Mouse (Mus musculus): ENCODE data around the gene Nbeal1.
A peak's percentile ranks its signal among the peaks of the same experiment; 100 is the strongest.
"Not testable (repeated sequence)": the region's sequence is repeated elsewhere in the genome, so short reads cannot be mapped to it uniquely, and the experiment has no call there.

The Nbeal1 gene

GRCm38 (mm10) chr1:60179932-60180783 lies at the start of gene Nbeal1:
Nbeal1 (plus strand) TSS chr1:60180599.
- DNase-seq = peak; percentile 95

DNA sequence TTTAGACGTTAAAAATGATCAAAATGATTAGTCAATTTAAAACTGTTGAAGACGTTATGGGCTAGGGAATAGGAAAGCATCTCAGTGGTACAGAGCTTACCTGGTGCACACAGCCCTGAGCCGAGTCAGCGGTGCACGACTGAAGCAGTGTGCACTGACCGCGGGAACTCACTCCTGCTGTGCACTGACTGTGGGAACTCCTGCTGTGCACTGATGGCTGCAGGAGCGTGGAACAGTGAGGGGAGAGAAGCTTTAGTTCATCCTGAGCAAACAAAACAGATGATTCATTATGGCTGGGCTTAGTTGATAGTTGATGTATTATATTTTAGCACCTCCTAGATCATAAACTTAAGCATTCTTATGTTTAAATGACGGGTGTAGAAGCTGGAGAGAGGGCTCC lies 43.1 kb upstream of the Nbeal1 start:
- DNase-seq = no peak

DNA sequence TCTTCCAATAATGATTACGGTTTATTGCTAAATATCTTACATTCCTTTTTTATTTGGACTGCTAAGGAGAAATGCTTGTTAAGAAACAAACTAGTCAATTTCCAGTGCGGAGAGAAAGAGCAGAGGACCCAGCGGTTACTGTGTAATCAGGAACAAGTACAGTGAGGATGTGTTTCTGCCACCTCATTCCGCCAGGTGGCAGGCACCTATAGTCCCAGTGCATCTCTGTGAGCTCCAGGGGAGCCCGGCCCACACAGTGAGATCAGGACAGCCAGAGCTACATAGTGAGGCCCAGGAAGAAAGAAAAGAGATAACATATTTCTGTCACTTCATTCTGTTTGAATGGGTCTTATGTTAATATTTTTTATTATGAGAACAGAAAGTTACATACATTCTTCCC lies 27.7 kb upstream of the Nbeal1 start:
- no peak for DNase-seq

DNA sequence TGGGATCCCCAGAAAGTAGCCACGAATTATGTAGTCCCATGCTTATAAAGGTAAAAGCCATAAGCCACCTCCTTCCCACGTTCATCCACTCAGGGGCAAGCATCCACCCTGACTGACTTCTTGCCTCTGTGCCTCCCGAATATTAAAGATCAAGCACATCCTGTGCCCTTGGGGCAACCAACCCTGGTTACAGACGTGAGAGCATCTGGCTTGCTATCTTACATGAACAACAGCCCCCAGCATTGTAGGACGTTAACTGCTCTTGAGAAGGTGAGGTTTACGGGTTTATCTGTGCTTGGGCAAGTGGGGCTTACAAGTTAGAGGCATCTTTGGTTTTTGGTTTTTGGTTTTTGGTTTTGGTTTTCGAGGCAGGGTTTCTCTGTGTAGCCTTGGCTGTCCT lies 23.7 kb upstream of the Nbeal1 start:
- DNase-seq = no peak

- peak; percentile 66 for DNase-seq
Measured at GRCm38 (mm10) chr1:60158411-60158810, 22.0 kb upstream of the Nbeal1 start.

DNA sequence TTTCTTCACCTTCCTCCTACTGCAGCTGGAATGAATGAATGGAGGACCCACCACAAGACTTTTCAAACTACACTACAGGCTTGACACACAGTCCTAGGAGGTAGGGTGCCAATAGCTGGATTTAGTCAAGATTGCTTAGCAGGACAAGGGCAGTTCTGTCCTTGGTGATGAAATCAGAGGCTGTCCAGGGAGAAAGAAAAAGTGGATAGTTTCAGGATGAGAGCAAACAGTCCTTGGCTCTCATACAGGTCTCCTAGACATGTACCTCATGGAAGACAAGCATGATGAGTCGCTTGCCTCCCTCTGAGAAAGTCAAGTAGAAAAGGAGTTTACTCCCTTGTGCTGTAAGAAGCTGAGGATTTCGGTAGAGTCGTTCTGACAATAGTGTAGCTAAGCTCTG lies 16.7 kb upstream of the Nbeal1 start:
- DNase-seq = no peak

DNA sequence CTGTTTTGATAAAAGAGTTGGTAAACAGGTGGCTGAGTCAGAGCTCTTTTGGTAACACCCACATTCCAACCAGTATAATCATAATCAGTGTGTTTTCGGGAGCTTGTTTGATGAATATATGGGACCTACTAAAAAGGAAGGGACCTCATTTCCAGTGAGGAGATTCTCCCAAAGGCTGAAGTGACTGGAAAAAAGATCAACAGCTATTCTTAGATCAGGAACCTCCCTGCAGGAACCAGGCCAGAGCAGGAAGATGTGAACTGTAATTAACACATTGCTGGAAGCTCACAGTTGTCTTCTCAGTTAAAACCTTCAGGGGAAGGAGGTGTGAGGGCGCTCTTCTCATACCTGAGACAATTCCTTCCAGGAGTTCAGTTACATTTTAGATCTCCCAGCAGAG lies 10.8 kb upstream of the Nbeal1 start:
- DNase-seq = no peak

DNA sequence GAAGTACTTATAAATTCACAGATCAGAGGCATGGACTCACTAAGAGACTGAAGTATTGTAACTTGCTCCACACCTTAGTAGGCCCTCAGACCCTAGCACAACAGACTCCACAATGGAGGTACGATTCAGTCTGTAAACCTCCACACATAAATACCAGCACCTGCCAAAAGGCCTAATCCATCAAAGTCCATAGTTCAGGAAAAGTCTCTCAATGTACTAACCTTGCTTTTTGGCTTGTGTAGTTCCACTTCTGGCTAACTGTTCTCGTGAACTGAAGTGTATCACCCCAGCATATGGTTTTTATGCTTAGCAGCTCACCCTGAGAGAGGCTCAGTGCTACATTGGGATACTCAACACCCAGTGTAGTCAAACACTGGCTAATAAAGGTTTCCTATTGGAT lies 10.1 kb upstream of the Nbeal1 start:
- DNase-seq = no peak

DNA sequence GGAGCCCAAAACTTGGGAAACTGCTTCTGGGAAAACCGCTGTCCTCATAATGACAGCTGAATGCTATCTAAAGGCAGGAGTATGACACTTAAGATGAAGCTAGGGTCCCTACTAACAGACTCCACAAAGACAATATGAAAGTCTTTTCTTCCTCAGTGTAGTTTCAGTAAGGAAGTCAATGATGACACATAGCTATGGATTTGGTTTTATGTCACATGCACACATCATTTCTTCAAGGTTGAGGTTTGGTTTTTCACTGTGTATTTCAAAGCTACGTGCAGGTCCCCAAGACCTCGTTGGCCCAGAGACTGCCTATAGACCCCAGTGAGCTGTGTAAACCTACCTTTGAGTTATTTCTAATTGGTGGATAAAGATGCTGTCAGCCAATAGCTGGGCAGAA lies 7.3 kb upstream of the Nbeal1 start:
- DNase-seq = no peak

DNA sequence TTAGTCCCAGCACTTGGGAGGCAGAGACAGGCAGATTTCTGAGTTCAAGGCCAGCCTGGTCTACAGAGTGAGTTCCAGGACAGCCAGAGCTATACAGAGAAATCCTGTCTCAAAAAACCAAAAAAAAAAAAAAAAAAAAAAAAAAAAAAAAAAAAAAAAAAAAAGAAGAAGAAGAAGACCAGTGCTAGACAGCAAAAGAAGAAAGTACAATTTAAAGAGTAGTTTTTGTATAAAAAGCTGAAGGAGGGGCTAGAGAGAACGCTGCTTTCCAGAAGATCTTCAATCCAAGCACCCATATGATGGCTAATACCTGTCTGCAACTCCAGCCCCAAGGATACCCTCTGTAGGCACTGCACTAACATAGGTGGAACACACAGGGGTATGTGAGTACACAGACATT lies 2.6 kb upstream of the Nbeal1 start:
- DNase-seq = not testable (repeated sequence)

GRCm38 (mm10) chr1:60179376-60179775 lies 1.0 kb upstream of the Nbeal1 start:
- no peak for DNase-seq

DNA sequence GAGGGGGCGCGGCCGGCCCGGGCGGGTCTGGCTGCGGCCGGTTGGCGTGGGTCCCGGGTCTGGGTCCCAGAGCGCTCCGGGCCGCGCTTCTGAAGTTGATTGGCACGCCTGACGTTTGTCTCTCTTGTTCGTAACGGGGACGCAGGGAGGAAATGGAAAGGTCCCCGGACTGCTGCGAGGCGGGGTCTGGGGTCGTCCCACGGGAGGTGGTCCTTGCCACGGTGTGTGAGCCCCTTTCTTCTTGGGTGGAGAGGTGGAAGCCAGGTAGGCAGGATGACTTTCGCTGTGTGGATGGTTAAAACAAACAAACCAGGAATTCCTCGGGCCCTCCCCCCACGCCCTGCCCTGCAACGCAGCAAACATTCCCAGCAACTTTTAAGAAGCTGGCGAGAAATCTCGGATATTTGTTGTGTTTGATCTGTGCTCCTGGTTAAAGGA lies 404 bp downstream of the Nbeal1 start:
- DNase-seq = no peak

- DNase-seq = no peak
Measured at GRCm38 (mm10) chr1:60188454-60188853, 8.1 kb downstream of the Nbeal1 start.

- DNase-seq = peak; percentile 8
Measured at GRCm38 (mm10) chr1:60196813-60197212, 16.4 kb downstream of the Nbeal1 start.

GRCm38 (mm10) chr1:60199006-60199405 lies 18.6 kb downstream of the Nbeal1 start:
- DNase-seq = no peak

- peak; percentile 54 for DNase-seq
Measured at GRCm38 (mm10) chr1:60236261-60236660, 55.9 kb downstream of the Nbeal1 start.

GRCm38 (mm10) chr1:60240430-60240829 lies 60.0 kb downstream of the Nbeal1 start:
- no peak for DNase-seq

DNA sequence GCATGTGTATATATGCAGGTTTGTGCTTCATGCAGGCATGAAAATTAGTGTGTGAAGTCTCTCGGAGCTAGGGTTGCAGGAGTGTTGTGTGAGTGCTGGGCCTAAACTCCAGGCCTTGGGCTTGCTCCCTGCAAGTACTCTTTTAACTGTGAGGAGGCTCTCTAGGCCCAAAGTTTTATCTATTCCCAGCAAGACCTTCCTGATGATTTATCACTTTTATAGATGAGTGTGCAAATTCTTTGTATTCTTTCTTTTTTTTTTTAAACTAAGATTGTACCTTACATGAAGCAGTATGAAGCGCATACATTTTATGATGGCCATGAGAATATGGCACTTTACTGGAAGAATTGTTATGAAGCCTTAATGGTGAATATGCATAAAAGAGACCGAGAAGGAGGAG lies 87.7 kb downstream of the Nbeal1 start:
- DNase-seq = no peak

DNA sequence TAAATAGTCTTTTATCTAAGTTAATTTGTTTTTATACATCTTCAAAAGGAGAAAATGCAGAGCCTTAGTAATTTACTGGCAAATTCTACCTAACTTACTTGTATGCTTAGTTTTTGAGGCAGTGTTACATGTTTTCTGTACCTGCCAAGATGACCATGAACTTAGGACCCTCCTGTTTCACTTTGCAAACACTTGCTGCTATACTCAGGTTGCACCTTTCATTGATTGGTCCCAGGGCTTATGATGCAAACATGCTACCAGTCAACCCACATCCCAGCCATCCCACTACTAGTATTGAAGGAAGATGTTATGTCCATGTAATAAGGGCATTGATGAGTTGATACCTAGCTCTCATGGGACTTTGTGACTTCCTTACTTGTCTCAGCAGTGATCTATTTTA lies 88.9 kb downstream of the Nbeal1 start:
- DNase-seq = no peak

DNA sequence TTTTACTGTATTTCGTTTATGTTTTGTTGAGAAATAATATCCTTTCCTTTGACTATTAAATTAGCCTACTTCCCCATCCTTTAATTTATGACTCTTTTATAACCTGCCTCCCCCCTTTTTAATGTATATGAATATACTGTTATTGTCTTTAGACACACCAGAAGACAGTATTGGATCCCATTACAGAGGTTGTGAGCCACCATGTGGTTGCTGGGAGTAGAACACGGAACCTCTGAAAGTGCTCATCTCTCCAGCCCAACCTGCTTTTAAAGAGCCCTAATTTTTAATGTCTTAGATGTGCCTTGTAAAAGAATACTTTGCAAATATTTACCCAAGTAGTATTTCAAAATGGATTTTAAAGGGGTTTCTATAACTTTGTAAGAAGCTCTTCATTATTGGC lies 92.1 kb downstream of the Nbeal1 start:
- DNase-seq = peak; percentile 50

GRCm38 (mm10) chr1:60293921-60294320 lies 113.5 kb downstream of the Nbeal1 start:
- no peak for DNase-seq

GRCm38 (mm10) chr1:60342808-60343629 lies 162.6 kb downstream of the Nbeal1 start, which contains the start of gene Cyp20a1:
Cyp20a1 (plus strand) TSS chr1:60343323.
- DNase-seq = peak; percentile 90

GRCm38 (mm10) chr1:60343630-60344455 lies 163.4 kb downstream of the Nbeal1 start:
- DNase-seq = no peak
